Mouse (Mus musculus) cerebellum, adult 9-11 months (tissue): ENCODE measurements at regions not wholly inside any gene's neighbourhood (a gene's known extent, or its start where the extent isn't known, plus 50 kb on each side); places are given as distances from the start of the nearest gene placed in this dataset.
"Not testable (repeated sequence)": the region's sequence is repeated elsewhere in the genome, so short reads cannot be mapped to it uniquely, and the experiment has no call there.

Experiments used
- DNase-seq: peaks from one replicate; pipeline ENCODE4 v3.0.0; 2022

DNA sequence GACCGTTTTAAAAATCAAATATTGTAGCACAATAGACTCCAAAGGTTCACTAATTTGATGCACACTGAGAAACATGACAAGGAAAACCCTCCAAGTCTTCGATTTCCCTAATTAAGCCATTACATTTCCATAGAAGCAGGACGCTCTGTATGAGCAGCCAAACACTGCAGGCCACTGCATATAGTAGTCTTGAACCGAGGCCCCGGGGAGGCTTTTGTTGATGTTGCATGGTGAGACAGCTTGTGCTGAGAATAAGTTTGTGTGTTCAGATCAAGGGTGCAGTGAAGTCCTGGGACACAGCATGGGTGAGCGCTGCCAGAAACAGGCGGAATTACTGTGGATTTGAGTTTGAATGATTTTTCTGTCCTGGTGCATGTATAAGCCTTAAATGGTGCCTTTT lies 154.9 kb upstream of the Rtl1 start:
- no peak for DNase-seq

- DNase-seq: no peak
These were observed 164.2 kb upstream of the Rtl1 start for GRCm38 (mm10) chr12:109764293-109764692.

DNA sequence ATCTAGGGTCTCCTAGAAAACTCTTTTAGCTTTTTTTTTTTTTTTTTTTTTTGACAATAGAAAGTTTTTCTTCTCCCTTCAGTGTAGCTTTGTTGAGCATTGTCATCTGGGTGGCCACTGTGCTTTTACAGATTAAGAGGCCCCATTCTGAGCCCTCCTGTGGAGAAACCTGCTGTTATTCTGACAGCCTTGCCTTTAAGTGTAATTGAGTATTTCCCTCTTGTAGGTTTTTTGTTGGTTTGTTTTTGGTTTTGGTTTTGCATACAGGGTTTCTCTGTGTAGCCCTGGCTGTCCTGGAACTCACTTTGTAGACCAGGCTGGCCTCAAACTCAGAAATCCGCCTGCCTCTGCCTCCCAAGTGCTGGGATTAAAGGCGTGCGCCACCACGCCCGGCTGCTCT lies 166.5 kb upstream of the Rtl1 start:
- DNase-seq: not testable (repeated sequence)

GRCm38 (mm10) chr12:109772543-109772942 lies 172.4 kb upstream of the Rtl1 start:
- no peak for DNase-seq

DNA sequence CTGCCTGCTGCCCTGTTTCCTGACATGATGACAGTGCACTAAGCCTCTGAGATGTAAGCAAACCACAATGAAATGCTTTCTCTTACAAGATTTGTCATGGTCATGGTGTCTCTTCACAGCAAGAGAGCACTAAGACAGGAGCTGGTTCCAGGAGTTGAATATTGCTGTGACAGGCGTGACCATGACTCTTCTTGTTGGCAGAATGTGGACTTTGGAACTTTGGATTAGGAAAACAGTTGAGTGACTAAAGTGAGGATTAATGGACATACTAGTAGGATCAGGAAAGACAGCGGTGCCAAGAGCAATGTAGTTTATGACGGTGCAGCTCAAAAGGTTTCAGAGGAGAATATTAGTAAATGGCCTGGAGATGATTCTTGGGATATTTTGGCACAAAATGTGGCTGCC lies 173.8 kb upstream of the Rtl1 start:
- no peak for DNase-seq

GRCm38 (mm10) chr12:109798846-109799245 lies 198.7 kb upstream of the Rtl1 start:
- no peak for DNase-seq

GRCm38 (mm10) chr12:109799395-109799794 lies 199.3 kb upstream of the Rtl1 start:
- DNase-seq: no peak

DNA sequence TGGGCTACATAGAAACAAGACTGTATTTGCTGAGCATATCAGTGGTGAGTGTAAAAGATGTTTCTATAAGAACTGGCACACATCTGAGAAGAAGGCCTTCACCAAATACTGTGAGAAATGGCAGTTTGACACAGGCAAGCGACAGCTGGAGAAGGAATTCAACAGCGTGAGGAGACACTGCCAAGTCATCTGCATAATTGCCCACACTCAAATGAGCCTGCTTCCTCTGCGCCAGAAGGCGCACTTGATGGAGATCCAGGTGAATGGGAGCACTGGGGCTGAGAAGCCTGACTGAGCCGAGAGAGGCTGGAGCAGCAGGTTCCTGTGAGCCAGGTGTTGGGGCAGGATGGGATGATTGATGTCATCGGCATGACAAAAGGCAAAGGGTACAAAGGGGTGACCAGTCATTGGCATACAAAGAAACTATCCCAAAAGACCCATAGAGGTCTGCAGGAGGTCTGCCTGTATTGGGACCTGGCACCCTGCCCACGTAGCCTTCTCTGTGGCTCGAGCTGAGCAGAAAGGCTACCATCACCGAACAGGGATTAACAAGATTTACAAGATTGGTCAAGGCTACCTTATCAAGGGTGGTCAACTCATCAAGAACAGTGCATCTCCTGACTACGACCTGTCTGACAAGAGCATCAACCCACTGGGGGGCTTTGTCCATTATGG lies 227.2 kb upstream of the Rtl1 start:
- DNase-seq: no peak

GRCm38 (mm10) chr12:109830303-109831020 lies 230.3 kb upstream of the Rtl1 start:
- no peak for DNase-seq

- DNase-seq: no peak
These were observed 232.8 kb upstream of the Rtl1 start for GRCm38 (mm10) chr12:109832964-109833363.

DNA sequence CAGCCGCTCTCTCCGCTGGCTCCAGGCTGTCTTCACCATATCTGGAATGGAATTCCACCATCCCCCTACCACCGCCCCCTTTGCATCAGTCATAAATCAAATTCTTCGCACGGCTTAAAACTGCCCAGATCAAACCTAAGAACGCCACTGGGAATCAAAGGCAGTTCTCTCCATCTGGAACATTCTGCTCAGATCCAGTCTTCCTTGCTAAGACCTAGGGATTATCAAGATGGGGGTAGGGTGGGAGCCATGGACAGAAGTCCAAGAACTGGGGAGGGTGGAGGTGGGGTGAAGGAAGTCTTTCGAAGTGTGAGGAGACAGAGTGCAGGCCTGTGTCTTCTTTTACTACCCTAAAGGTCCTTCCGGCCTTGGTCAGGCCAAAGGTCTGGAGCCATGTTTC lies 236.4 kb upstream of the Rtl1 start:
- no peak for DNase-seq

GRCm38 (mm10) chr12:109839126-109839587 lies 239.0 kb upstream of the Rtl1 start:
- DNase-seq: no peak

- DNase-seq: no peak
These were observed 239.9 kb upstream of the Rtl1 start for GRCm38 (mm10) chr12:109839946-109840524.

GRCm38 (mm10) chr12:109844723-109845601 lies 244.8 kb upstream of the Rtl1 start:
- DNase-seq: no peak

DNA sequence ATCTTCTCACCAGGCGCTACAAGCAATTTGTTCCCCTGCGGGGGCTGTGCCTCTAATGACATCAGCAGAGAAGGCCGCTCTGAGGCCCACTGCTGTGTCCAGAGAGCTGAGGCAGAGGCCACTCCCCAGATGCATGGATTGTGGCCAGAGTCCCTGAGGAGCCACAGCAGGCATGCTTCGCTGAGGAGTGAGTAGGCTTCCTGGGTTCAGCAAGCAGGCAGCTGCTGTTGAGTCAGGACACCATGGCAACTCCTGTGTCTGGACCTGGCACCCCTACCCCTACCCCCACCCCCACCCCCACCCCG lies 245.4 kb upstream of the Rtl1 start:
- no peak for DNase-seq

DNA sequence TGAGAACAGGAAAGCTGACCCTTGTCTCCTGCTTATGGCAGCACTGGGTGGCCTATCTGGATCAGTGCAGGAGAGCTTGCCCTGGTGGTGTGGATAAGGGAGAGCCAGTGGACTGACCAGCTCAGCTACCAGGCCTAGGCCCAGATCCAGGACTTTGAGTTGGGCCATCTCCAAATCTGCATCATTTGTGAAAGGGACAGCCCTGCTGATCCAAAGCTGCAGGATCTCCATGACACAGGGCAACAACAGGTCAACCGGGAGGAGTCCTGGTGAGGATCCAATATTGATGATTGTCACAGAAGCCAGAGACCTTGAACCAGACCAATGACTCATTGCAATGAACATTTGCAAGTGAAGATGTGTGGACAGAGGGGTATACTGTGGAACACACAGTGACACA lies 256.2 kb upstream of the Rtl1 start:
- DNase-seq: no peak

DNA sequence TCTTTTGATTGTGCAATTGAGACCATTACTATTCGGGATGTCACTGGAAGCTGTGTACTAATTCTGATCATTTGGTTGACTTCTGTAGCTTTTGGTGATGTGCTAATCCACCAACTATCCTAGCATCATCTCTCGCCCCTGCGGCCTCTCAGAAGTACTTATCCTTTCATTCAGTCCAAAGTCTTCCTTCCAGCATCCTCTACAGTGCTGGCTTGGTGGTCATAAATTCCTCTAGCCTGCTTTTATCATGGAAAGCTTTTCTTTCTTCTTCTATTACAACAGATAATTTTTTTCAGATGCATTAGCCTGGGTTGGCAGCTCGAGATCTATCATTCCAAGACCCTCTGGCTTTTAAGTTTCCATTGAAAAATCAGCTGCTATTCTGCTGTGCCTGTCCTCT lies 257.6 kb upstream of the Rtl1 start:
- no peak for DNase-seq

GRCm38 (mm10) chr12:109864826-109865225 lies 264.7 kb upstream of the Rtl1 start:
- no peak for DNase-seq

DNA sequence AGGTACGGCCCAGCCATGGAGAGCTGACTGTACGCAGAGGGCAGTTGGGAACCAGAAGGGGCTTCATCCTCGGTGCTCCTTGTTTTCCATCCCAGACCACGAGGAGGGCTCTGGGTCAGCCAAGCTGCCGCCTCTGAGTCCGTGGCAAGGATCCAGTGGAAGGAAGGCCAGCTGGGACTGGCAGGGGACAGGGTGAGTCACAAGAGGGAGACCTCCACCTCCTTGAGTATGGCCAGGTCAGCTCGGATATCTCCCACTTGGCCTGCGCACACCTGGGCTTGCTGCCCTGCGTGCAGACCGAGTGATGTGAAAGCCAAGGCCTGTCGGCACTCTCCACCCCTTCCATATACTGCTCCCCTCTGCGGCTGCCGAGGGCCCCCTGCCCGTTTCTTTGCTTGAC lies 270.9 kb upstream of the Rtl1 start:
- no peak for DNase-seq

DNA sequence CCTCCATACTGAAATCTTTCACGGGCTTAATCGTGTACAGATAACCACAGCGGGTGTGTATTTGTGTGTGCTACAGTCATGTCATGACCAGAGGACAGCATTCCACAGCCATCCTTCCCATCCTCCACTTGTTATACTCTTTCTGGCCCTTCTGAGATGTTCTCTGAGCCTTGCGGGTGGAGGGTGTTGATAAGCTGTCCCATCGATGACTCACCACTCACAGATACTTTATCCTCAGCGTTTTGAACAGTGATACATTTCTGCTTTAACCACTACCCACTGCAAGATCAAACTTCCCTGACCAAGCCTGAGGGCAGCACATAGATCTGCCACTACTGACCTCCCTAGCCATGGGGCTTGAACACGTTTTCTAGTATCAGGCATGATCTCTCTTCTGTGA lies 274.3 kb upstream of the Rtl1 start:
- no peak for DNase-seq

GRCm38 (mm10) chr12:109881108-109881507 lies 281.0 kb upstream of the Rtl1 start:
- no peak for DNase-seq

DNA sequence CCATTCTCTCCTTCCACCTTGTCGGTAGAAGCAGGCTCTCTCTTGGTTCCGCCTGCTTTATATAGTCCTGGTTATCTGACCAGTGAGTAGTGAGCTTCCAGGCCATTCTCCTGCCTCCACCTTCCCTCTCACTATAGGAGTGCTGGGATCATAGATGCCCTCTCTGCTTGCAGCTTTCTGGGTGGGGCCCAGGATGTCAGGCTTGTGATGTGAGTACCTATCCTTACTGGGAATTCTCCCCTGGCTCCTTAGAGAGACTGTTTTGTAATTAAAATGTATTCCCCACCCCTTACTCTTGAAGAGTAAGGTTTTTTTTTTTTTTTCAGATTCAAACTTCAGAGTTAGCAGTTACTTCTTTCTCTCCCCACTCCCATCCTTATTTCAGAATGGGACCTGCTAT lies 291.1 kb upstream of the Rtl1 start:
- no peak for DNase-seq

DNA sequence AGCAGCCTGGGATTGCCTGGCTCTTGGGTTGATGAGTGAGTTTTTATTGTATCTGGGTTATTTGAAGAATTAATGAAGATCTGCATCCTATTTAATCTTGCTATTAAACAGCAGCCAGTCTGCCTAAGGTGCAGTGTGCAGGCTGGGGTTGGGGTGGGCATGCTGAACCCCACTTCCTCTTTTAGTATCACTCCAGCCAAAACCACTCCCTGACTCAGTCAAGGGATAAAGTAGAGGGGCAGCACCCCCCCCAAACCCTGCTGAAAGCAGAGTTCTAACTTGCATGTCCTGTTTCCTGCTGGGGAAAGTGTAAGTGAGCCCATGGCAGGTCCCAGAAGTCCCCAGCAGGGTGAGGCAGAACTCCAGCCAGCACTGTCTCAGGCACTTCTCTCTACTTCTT lies 292.7 kb upstream of the Rtl1 start:
- no peak for DNase-seq

- no peak for DNase-seq
These were observed 293.5 kb upstream of the Rtl1 start for GRCm38 (mm10) chr12:109893657-109894056.
